Mouse (Mus musculus): ENCODE data around the gene Coil. TPM values are rescaled to one million over a fixed set of nuclear protein-coding genes. Genes with fewer than 3 reads are reported as not detected.
A peak's percentile ranks its signal among the peaks of the same experiment; 100 is the strongest.
"Not testable (repeated sequence)": the region's sequence is repeated elsewhere in the genome, so short reads cannot be mapped to it uniquely, and the experiment has no call there.

Coil gene
- total RNA-seq, 2 experiments from 2014 or later: 4.8 to 4.9 TPM

- peak; percentile 94 to 95 for DNase-seq
Observed at GRCm38 (mm10) chr11:88973776-88974701, 4.0 kb downstream of the Coil start.

GRCm38 (mm10) chr11:88976320-88976719 lies 6.3 kb downstream of the Coil start:
- DNase-seq: no peak

GRCm38 (mm10) chr11:88977188-88977587 lies 7.1 kb downstream of the Coil start:
- DNase-seq: no peak

GRCm38 (mm10) chr11:88981337-88981736 lies 11.3 kb downstream of the Coil start:
- DNase-seq: no peak

GRCm38 (mm10) chr11:88986616-88987015 lies 16.6 kb downstream of the Coil start:
- no peak for DNase-seq

- DNase-seq: no peak
Observed at GRCm38 (mm10) chr11:88988956-88989355, 18.9 kb downstream of the Coil start.

GRCm38 (mm10) chr11:88989530-88989929 lies 19.5 kb downstream of the Coil start:
- DNase-seq: peak in 1 of 2 experiments; percentile 52

- DNase-seq: no peak
Observed at GRCm38 (mm10) chr11:88993186-88993585, 23.1 kb downstream of the Coil start.

GRCm38 (mm10) chr11:88993625-88994024 lies 23.6 kb downstream of the Coil start:
- peak; percentile 84 to 85 for DNase-seq

GRCm38 (mm10) chr11:88994492-88994891 lies 24.4 kb downstream of the Coil start:
- DNase-seq: no peak

GRCm38 (mm10) chr11:88995616-88996015 lies 25.6 kb downstream of the Coil start:
- DNase-seq: no peak

- peak; percentile 65 to 84 for DNase-seq
Observed at GRCm38 (mm10) chr11:88996427-88996826, 26.4 kb downstream of the Coil start.

GRCm38 (mm10) chr11:88997343-88997742 lies 27.3 kb downstream of the Coil start:
- not testable (repeated sequence) for DNase-seq

- no peak for DNase-seq
Observed at GRCm38 (mm10) chr11:88998406-88998805, 28.4 kb downstream of the Coil start.

- DNase-seq: peak; percentile 97 to 98
Observed at GRCm38 (mm10) chr11:88998974-88999722, 29.1 kb downstream of the Coil start, which contains the start of gene Trim25. Gene Trim25 (plus strand): TSS chr11:88999376.

- peak in 1 of 2 experiments; percentile 57 for DNase-seq
Observed at GRCm38 (mm10) chr11:88999723-89000526, 29.9 kb downstream of the Coil start.

- DNase-seq: peak; percentile 30 to 33
Observed at GRCm38 (mm10) chr11:89000527-89000819, 30.4 kb downstream of the Coil start.

- peak in 1 of 2 experiments; percentile 36 for DNase-seq
Observed at GRCm38 (mm10) chr11:89001569-89001968, 31.5 kb downstream of the Coil start.

- DNase-seq: no peak
Observed at GRCm38 (mm10) chr11:89002068-89002467, 32.0 kb downstream of the Coil start.

GRCm38 (mm10) chr11:89002621-89003020 lies 32.6 kb downstream of the Coil start:
- DNase-seq: peak in 1 of 2 experiments; percentile 44

- DNase-seq: peak; percentile 39 to 40
Observed at GRCm38 (mm10) chr11:89003078-89003477, 33.0 kb downstream of the Coil start.

GRCm38 (mm10) chr11:89003726-89004125 lies 33.7 kb downstream of the Coil start:
- peak in 1 of 2 experiments; percentile 36 for DNase-seq
